Mouse (Mus musculus) neutrophil, adult 5-6 weeks (primary cell): ENCODE data around the gene Lrp2. TPM values are rescaled to one million over a fixed set of nuclear protein-coding genes. Genes with fewer than 3 reads are reported as not detected.

Source experiments
- ATAC-seq: fragments of 151-379, 151-347 bp; 2 replicates; pipeline ENCODE4 v1.8.0; 2017; ENCODE audit warnings: mild to moderate bottlenecking, moderate TSS enrichment; ENCODE audit not compliant: insufficient number of reproducible peaks, poor library complexity, low FRiP score, severe bottlenecking; ENCODE audit errors: extremely low read depth
- total RNA-seq: library from RNA; stranded (forward); fragments of 200-1000 nt; gene quantifications from 2 replicates; pipeline ENCODE4 v1.2.3, GENCODE M21; 2017

The Lrp2 gene
- total RNA-seq: not detected in 2 replicates

DNA sequence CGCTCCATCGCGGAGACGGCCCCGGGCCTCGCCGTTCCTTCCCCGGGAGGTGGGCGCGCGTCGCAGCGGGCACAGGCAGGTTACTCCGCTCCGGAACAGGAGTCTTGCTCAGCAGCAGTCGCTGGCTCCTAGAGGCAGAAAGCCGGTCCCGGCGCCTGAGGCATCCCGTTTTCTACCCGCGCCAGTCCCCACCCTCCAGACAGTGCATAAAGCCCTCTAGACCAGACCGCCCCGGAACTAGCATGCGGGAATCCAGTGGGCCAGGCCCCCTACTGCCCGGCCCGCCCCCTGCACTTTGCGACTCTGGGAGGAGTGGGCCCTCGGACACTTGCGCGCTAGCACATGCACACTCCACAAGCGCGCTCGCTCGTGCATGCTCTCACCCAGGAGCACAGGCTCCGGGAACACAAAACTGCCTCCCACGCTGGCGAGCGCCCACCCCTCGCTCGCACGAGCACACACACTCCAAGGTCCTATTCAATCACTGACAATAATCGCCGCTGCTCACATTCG lies at the start of gene Lrp2:
Gene Lrp2 (minus strand): TSS at position 180 of the 513 bp plus-strand sequence.
- ATAC-seq: no peak

GRCm38 (mm10) chr2:69635064-69635701 lies 49.3 kb upstream of the Lrp2 start:
- ATAC-seq: peak; percentile 82

GRCm38 (mm10) chr2:69631449-69631848 lies 45.6 kb upstream of the Lrp2 start:
- no peak for ATAC-seq

- ATAC-seq: no peak
Measured at GRCm38 (mm10) chr2:69630792-69631191, 44.9 kb upstream of the Lrp2 start.

DNA sequence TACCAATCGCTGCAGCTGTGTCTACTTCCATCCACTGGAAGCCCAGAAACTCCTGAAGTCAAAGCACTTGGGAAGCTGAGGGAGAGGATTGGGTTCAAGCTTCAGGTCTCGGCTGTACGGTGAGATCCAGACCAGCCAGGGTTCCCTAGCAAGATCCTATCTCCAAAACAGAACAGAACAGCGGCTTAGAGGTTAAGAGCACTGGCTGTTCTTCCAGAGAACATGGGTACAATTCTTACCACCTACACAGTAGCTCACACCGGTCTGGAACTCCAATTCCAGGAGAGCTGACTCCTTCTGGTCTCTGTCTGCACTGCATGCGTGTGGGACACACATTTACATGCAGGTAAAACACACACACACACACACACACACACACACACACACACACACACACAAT lies 44.0 kb upstream of the Lrp2 start:
- ATAC-seq: no peak

DNA sequence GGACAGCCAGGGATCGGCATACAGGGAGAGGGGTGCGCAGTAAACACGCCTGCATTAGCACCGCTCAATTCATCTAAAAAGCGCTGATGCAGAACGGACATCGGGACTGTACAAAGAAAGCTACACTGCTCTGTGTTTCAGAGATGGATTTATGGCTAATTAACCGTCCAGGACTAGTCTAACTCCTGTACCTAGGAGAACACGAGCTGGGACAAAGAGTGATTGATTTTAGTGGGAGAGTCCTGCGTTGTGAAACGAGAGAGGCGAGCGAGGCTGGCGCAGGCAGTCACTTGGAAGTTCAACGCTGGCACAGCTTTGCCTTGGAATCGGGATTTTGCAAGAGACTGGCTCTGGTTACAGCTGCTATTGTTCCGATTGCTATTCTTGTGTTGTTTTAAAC lies 43.4 kb upstream of the Lrp2 start:
- ATAC-seq: no peak

DNA sequence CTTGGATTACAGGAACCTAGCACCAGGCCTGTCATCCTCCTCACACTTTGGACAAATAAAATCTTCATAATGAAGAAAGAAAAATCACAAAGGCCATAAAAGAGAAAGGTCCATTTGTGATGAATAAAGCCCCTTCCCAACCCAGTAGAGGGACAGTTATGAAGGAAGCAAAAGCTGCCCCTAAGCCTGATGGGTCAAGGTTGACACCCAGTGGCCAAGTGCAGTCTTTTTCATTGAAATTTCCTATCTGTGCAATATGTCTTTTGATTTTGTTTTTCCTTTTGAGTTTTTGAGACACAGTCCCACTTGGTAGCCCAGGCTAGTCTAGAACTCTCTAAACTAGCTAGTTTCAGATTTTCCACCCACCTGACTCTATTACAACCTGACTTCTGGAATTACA lies 33.4 kb upstream of the Lrp2 start:
- no peak for ATAC-seq

GRCm38 (mm10) chr2:69618336-69618735 lies 32.5 kb upstream of the Lrp2 start:
- ATAC-seq: no peak

DNA sequence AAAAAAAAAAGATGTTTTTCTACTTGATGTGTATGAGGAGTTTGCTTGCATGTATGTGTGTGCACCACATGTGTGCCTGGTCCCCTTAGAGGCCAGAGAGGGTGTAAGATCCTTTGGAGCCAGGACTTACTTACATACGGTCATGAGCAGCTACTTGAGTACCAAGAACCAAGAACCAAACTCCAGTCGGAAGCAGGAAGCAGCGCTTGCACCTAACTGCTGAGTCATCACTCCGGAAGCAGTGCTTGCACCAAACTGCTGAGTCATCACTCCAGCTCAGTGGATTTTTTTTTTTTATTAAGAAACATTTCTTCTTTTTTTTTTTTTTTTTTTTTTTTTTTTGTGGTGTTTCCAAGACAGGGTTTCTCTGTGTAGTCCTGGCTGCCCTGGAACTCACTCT lies 27.4 kb upstream of the Lrp2 start:
- no peak for ATAC-seq

GRCm38 (mm10) chr2:69612716-69613115 lies 26.9 kb upstream of the Lrp2 start:
- ATAC-seq: no peak

DNA sequence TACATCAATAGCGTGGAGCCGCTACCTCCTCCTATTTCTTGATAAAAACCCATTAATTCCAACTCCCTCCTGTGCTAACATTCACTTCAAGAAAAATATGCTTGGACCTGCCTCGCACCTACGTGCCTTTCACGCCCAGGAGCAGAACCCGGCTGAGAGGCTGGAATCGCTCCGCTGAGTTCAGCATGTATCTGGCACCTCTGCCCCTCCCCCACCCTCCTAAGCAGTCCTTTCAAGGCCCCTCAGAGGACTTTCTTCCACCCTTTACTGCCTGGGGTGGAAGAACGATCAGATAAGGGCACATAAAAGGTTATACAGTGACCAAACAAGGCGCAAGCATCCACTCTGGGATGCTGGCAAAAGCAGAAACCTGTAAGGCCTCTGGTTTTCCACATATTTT lies 26.4 kb upstream of the Lrp2 start:
- no peak for ATAC-seq

DNA sequence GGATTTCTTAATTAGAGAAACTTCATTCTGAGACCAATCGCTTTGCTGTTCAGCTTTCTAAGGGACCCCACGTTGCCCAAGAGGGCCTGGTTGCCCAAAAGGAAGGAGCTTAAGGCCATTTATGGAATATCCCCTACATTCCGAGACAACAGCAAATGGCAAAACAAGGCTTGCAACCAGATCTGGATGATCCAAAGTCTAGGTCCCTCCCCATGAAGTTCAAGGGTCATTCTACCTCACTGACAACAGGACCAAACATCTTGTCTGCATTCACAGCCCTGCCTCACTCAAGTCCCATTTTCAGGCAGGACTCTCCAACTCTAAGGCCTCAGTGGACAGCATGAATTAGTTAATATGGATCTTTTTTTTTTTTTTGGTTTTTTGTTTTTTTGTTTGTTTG lies 20.8 kb upstream of the Lrp2 start:
- ATAC-seq: no peak

DNA sequence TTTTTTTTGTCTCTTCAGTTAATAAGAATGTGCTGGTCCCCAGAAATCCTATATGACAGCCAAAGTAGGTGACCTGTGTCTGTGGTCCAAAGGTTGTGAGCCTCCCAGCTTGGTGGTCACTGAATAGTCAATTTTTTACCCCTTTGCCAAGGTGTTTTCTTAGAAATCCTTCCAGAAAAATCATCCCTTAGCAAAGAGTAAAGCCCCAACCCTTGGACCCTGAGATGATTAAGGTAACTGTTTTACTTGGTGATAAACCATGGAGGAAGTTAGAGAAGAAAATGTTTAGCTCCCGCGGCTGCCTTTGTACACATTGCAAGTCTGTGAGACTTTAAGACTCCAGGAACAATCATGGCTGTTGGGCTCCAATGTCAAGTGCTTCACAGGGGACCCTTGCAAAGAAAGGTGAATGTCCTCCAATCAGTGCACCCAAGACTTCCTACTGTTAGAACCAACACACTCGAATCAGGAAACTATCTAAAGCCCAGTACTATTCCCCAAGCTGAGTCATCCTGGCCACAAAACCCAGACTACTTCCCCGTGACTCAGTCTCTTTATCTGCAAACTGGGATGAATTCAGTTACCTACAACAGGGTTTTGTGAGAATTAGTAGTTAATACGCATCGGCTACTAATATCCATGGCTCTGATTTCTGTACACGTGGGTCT lies 18.0 kb upstream of the Lrp2 start:
- no peak for ATAC-seq

DNA sequence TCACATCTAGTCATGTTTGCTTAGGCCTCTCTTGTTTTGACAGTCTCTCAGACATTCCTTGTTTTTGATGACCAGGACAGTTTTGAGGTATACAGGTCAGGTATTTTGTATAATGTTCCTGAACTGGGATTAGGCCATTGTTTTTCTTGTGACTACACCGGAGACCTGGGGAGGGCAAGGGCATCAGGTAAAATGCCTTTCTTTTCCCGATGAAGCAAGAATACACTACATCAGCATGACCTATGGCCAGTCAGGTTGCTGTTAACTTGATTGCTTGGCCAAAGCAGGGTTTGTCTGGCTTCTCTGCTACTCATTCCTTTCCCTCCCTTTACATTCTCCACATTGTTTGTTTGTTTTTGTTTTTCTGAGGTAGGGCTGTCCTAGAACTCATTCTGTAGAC lies 7.3 kb upstream of the Lrp2 start:
- no peak for ATAC-seq

- ATAC-seq: no peak
Measured at GRCm38 (mm10) chr2:69592536-69592935, 6.7 kb upstream of the Lrp2 start.

DNA sequence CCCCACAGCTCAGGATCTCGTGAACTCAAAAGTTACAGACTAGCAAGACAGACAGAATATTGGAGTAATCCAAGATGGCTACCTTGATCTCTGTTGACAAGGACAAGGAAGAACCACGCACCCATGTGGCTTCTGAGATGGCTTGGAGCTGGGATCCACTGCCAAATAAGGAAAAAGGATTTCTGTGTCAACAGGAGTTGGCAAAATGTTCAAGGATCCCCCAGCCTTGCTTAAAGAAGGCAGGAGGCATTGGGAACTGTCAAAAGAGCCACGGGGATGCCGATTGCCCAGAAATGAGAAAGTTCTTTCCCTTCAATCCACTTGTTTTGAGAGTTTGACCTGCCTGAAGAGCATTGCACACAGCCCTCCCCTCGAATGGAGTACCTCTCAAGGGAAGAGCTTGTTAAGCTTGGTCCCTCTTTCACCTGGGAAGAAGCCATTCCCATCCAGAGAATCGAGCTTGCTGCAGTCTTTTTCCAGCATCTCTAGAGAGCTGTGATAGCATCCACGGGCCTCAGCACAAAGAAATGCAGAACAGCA lies 6.2 kb upstream of the Lrp2 start:
- ATAC-seq: no peak

DNA sequence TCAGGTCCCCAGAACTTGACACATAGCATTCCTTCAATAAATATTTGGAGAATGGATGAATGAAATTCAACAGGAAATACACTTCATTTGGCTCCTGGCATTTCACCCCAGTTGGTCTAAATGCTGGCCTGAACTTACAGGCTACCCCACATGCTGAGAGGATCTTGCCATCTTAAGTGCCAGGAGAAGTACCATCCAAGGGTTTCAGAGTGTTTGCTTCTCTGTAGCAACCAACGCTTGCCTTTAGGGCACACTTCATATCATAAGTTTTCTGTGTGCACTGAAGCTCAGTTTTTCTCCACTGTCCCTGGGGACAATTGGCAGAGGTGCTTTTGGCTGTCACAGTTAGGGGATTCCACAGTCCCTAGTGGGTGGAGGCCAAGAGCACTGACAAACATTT lies 4.7 kb upstream of the Lrp2 start:
- no peak for ATAC-seq

GRCm38 (mm10) chr2:69587896-69588295 lies 2.0 kb upstream of the Lrp2 start:
- no peak for ATAC-seq

DNA sequence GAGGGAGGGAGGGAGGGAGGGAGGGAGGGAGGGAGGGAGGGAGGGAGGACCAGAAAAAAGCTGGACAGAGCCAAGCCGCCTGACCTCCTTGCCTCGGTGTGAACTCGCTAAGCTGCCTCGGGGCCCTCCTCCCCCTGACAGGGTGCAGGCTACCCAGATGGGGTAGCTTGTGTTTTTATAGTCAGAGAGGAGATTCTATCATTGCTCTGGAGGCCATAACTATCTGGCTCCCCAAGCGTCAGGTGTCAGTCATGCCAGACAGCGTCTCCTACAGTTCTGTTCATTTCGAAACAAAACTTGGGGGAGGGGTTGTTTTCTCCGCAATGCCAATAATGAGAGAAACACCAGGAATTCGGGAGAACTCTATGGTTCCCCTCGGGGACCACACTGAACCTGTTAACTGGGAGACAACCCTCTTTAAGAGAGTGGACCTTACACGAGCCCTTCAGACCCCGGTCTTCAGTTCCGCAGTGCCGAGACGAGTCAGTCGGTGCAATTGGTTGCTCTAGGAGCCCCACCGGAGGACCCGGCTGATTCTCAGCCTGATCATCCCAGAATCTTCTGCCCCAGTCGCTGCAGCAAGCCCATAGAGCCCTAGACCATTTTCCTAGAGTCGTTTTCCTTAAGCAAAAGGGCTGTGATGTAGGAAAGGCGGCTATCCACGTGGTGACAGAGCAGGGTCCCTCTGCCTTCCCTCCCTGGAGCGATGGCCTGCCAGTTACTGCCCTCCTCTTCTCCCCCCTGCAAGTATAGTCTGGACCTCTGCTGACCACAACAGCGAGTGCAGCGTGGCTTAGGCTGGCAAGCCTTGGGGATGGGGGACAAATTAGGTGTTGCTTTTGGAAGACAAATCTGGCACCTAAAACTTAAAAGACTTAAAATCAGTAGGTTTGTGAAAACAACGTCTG lies 1.2 kb upstream of the Lrp2 start:
- ATAC-seq: no peak
